Mouse (Mus musculus) adrenal gland, adult 18-20 months (tissue): ENCODE measurements around the gene Mta3. TPM values are rescaled to one million over a fixed set of nuclear protein-coding genes. Genes with fewer than 3 reads are reported as not detected.

Source experiments
- DNase-seq, 2 experiments: peaks; one replicate each; pipeline ENCODE4 v3.0.0; 2021 to 2022; ENCODE audit warnings: low spot score in 2 of 2
- total RNA-seq, 2 experiments: library from RNA; stranded (reverse); gene quantifications; 1 replicate in 1 of 2; 2 replicates in 1 of 2; pipeline ENCODE4 v1.2.3; 2021

Mta3 gene
- total RNA-seq, 2 experiments from 2014 or later: 44.2 to 52.3 TPM

DNA sequence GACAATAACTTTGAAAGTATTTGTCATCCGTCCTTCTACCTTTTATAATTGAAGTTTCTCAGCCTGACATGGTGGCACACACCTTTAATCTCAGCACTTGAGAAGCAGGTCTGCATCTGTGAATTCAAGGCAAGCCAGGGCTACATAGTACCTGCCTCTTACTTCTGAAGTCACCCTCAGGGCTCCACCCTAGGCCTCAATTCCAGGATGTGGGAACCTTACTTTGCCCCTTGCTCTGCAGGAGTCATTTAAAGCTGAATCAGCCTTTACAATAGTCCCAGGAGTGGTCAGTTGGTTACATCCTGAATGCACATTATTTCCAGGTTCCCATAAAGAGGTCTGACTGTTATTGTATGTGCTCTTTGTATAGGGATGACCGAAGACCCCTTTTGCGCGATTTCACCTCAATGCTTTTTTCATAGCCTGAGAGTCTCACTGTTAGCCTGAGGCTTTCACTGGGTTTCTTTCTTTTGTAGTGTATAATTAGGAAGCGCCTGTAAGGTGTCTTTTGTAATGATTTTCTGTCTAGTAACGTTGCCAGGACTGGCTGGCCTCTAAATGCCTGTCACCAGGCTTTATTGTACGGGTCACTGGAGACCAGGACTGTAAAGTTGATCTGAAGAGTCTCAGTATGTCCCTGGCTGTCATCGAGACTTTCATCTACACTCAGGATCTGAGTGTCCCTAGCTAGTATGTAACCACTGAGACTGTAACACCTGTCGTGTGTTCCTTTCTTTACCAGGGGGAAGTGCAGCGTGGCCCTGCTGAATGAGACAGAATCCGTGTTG is 47.3 kb downstream of the Mta3 start:
- DNase-seq: no peak

GRCm38 (mm10) chr17:83758096-83758495 is 52.1 kb downstream of the Mta3 start:
- no peak for DNase-seq

DNA sequence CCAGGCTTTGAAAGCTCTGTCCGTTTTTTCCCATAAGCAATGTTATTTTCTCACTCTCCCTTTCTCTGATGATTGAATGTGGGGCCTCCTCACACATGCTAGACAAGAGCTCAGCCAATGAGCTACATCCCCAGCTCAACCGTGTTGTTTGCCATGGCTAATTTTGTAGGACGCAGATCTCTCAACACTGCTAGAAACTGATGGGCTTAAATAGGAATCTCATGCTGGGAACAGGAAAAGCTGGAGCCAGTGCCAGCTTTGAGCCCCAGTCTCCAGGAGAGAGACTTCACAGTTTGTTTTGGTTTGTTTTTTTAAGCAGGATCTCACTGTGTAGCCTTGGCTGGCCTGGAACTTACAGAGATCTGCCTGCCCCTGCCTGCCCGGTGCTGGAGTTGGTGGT is 53.6 kb downstream of the Mta3 start:
- DNase-seq: no peak

DNA sequence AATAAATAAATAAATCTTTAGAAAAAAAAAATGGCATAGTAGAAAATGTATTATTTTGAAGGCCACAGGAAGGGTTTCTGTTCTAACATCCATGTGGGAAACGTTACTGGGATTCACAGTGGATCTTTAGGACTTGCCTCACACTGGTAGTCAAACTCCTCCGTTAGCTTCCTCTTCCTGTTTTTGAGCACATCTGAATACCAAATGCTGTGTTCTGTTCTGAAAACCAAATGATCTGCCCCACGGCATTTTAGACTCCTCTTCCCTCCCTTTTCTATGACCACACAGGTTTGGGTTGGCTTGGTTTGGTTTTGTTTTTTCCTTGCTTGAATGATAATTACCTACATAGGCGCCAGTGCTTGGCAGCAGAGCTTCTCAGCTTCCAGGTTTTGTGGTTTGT is 58.6 kb downstream of the Mta3 start:
- DNase-seq: no peak

GRCm38 (mm10) chr17:83767064-83767463 is 61.1 kb downstream of the Mta3 start:
- no peak for DNase-seq

GRCm38 (mm10) chr17:83768309-83768708 is 62.3 kb downstream of the Mta3 start:
- DNase-seq: no peak

GRCm38 (mm10) chr17:83770371-83770770 is 64.4 kb downstream of the Mta3 start:
- DNase-seq: no peak

DNA sequence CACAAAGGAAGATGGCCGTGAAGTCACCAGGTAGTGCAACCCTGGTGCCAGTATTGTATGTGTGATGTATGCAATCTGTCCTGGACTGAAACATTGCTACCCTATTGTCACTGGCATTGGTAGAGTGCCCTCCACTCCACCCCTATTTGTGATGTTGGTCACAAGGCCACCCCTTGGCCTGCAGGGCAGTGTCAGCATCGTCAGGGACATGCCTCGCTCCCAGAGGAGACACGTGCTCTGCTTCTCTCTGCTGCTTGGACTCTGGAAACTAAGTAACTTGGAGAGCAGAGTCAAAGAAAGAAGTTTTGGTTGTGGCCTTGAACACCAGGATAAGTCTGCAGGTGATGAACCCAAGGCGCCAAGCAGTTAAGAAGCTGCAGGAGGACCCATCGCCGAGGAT is 65.0 kb downstream of the Mta3 start:
- peak in 1 of 2 experiments; percentile 20 for DNase-seq

- DNase-seq: no peak
Observed at GRCm38 (mm10) chr17:83772110-83772509, 66.1 kb downstream of the Mta3 start.

DNA sequence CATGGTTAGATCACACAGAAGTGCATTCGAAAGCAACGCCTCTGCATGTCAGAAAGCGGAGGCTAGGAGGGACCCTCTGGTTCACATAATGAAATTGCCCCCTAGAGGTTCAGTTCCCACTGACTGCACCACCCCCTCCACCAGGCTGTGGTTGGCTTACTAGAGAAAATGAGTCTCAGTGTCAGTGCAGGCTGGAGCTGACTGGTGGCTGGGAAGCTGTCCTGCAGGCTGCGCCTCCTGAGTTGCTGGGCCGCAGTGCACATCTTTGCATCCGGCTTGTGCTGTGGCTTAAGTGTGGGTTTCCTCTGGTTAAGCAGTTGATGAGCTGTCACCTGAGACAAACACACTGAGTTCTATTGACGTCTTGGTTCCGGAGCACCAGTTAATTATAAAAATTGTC is 66.7 kb downstream of the Mta3 start:
- no peak for DNase-seq

- no peak for DNase-seq
Observed at GRCm38 (mm10) chr17:83776965-83777364, 71.0 kb downstream of the Mta3 start.

DNA sequence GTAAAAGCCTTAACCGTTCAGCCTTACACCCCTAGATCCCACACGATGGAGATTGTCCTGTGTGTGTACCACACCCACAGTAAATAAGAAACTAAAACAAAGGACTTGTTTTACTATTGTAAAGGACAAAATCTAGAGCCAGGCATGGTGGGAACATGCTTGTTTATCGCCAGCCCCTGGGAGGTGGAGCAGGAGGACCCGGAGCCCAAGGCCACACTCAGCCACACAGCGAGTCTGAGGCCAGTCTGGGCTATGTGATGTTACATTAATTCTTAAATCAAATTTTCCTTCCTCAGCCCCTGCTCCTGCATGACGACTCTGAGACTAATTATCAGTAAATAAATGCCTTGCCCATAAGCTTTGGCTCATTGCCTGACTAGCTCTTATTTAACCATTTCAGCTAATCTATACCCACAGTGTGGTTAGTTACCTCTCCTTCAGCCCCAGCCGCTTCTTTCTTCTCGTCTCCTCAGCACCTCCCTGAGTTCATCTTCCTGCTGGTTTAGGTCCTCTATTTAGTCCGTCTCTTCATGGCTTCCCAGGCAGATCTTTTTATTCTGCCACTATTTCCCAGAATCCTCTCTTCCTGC is 71.6 kb downstream of the Mta3 start:
- no peak for DNase-seq

DNA sequence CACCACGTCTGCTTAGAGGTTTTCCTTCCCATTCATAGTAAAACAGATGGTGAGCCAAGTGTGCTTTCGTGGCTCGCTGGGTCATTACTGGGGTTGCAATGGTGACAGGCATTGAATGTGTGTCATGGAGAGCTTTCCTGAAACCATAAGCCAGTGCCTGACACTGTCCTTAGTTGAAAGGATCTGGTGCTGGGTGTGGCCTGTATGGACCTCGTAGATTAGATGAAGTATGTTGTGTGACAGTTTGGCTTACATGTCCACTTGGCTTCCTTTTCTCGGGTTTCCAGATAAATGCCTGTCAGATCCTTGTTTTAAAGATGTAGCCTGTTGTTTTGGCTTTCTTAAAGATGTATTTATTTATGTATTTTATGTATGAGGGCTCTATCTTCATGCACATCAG is 74.3 kb downstream of the Mta3 start:
- no peak for DNase-seq

GRCm38 (mm10) chr17:83782740-83783139 is 76.8 kb downstream of the Mta3 start:
- no peak for DNase-seq

DNA sequence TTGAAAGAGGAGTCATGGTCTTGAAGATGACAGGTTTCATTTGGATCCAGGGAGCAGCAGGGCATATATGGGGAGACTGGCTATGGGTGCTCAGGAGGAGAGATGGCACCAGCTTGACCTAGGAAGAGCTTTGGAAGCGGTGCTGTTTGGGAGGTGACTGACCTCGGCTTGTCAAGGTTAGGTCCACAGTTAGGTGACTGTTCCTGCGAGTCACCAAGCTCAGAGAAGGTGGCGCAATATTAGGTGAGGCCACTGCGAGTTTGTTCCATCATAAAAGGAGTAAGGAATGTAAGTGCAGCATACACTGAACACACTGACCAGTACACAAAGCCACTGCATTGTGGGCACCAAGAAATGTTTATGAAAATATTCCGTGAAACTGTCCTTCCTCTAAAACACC is 80.5 kb downstream of the Mta3 start:
- DNase-seq: no peak

DNA sequence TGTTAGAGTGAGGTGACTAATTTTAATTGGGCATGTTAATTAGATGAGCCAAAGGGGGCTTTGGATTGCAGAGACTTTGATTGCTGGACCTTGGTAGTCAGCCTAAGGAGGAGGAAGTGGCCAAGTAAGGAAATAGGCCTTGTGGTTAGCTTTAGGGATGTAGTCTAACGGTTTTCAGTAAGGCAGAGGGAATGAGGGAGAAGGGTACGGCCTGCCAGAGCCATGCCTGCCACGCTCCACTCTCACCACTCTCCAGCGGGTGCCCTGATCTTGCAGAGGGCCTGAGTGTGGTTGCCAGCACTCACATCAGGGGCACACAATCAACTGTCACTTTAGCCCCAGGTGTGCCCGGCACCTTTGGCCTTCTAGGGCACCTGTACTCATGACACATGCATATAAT is 84.2 kb downstream of the Mta3 start:
- no peak for DNase-seq

- no peak for DNase-seq
Observed at GRCm38 (mm10) chr17:83792388-83792787, 86.4 kb downstream of the Mta3 start.

- DNase-seq: no peak
Observed at GRCm38 (mm10) chr17:83795121-83795520, 89.2 kb downstream of the Mta3 start.

DNA sequence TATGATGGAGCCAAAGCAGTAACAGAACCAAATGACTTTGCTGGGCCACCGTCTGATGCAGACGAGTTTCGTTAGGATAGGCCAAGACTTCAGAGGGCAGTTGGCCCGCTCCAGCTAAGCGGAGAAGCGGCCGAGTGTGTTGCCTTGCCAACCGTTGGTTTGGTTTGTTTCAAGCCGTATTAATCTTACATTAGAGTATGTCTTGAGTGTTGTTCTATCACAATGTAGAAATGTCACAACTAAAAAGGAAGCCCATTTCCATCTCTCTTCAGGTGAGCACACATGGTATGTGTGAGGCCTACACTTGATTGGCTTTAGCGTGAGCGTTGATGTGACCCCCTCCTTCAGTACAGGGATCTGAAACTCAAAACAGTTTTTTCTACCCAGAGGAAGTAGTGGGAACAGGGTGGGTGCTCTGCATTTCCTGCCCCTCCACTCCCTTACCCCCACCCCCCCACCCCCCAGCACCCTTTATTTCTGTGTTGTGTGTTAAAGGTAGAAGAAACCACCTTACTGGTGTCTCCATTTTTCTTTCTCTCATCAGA is 93.6 kb downstream of the Mta3 start:
- DNase-seq: no peak

GRCm38 (mm10) chr17:83803987-83804386 is 98.0 kb downstream of the Mta3 start:
- DNase-seq: no peak

DNA sequence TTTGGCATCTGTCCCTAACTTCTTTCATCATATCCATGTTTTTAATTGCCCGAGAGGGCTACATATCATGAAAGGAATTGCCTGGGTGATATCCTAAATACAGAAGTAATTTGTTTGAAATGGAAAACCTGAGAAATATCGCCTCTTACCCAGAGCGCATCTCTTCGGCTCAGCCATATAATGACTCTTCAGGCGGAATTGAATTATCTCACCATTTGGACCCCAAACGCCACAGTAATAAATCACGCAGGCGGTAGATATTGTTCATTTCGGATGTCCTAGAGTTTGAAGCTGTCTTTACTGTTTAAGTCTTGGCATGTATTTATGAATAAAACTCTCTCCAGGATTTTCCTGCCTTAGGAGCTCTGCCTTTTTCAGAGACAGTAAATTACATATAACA is 99.1 kb downstream of the Mta3 start:
- DNase-seq: no peak

DNA sequence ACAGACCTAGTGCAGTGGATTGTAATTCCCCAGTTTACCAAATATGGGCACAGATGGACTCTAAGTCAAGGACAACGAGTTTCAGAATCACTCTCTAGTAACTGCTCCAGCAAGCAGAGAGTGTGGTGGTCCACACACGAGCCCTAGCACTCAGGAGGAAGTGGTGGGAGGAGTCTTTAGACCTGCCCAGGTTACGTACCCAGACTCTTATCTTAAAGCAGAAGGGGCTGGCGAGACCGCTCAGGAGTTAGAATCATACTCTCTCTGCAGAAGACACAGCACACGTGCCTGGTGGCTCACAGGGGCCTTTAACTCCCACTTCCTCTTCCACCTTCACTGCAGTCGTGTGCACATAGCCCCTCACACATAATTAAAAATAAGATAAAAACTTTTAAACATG is 101.4 kb downstream of the Mta3 start:
- DNase-seq: no peak
